Mouse (Mus musculus) heart, adult 10 weeks (tissue): ENCODE data around the gene Zfp280d. TPM values are rescaled to one million over a fixed set of nuclear protein-coding genes. Genes with fewer than 3 reads are reported as not detected.

ENCODE experiments used
- polyA plus RNA-seq: library from polyadenylated mRNA; stranded (reverse); fragments of 350-450 nt; fragmentation: Illumina TruSeq; extraction: RNeasy Lipid Tissue Mini Kit (QIAGEN cat#74804); gene quantifications from one replicate; pipeline ENCODE4 v1.2.3, GENCODE M21; 2014; ENCODE audit warnings: low read depth, low replicate concordance

The Zfp280d gene
- polyA plus RNA-seq, result 13.9 TPM

GRCm38 (mm10) chr9:72274677-72275076 lies at the start of gene Zfp280d:
Zfp280d (plus strand) TSS chr9:72274860.

Other genes starting within 250 kb of the Zfp280d start
- gene Tcf12, start 163.0 kb upstream of the Zfp280d start, polyA plus RNA-seq, result 21.5 TPM
- gene Mns1, start 163.2 kb downstream of the Zfp280d start, polyA plus RNA-seq, result 0.16 TPM
- gene Tex9, start 217.4 kb downstream of the Zfp280d start, polyA plus RNA-seq, result 3.3 TPM